Mouse (Mus musculus): ENCODE measurements around the gene Pkn3. TPM values are rescaled to one million over a fixed set of nuclear protein-coding genes. Genes with fewer than 3 reads are reported as not detected.
"Not testable (repeated sequence)": the region's sequence is repeated elsewhere in the genome, so short reads cannot be mapped to it uniquely, and the experiment has no call there.

The Pkn3 gene
- polyA plus RNA-seq, 1 experiment from 2014 or later, result 8.2 TPM

GRCm38 (mm10) chr2:30048699-30049388, 28.6 kb upstream of the Pkn3 start, which contains the start of gene Wdr34:
Wdr34 (minus strand) TSS chr2:30048881.
- TF ChIP-seq CTCF (IDR thresholded peaks at IDR 0.05), result no peak
- POLR2A ChIA-PET, result no interaction called here
- peak; percentile 69 for ATAC-seq
- in situ Hi-C loops (cut with MboI; ENCODE audit: low pct_unique_long_range_greater_than_20kb), result loop anchor here (5.0 kb wide), 1 partner anchor 48 kb away; no protein-coding TSS in a partner anchor
- H3K27me3 ChIP-seq, result no peaks in the 10 kb centered on the region
- DNase-seq (ENCODE audit: low read depth, low spot score), result peak; percentile 83
- CTCF ChIA-PET, result interaction anchor here (1.2 kb wide), 1 partner anchor 14 kb away, joined by 3 read pairs; no protein-coding TSS in a partner anchor

- TF ChIP-seq CTCF (IDR thresholded peaks at IDR 0.05), result no peak
- no peak for ATAC-seq
- in situ Hi-C loops (cut with MboI; ENCODE audit: low pct_unique_long_range_greater_than_20kb), result loop anchor here (5.0 kb wide), 1 partner anchor 47 kb away; no protein-coding TSS in a partner anchor
- H3K27me3 ChIP-seq, result no peaks in the 10 kb centered on the region
- ChIA-PET CTCF (interaction anchor here (1.2 kb wide), 1 partner anchor 13 kb away, joined by 3 read pairs; no protein-coding TSS in a partner anchor), POLR2A (no interaction called here)
- DNase-seq (ENCODE audit: low read depth, low spot score), result no peak
Measured at GRCm38 (mm10) chr2:30049831-30050230, 27.7 kb upstream of the Pkn3 start.

GRCm38 (mm10) chr2:30051992-30052761, 25.3 kb upstream of the Pkn3 start:
- DNase-seq (ENCODE audit: low read depth, low spot score) (no peak), ATAC-seq (no peak)
- no peaks in the 10 kb centered on the region for H3K27me3 ChIP-seq
- in situ Hi-C loops (cut with MboI; ENCODE audit: low pct_unique_long_range_greater_than_20kb), result no loop called here
- ChIA-PET POLR2A (interaction anchor here (0.6 kb wide), 1 partner anchor 13 kb away, joined by 5 read pairs; no protein-coding TSS in a partner anchor), CTCF (no interaction called here)
- TF ChIP-seq CTCF (IDR thresholded peaks at IDR 0.05), result peak; percentile 51

- DNase-seq (ENCODE audit: low read depth, low spot score); ATAC-seq; H3K27me3 ChIP-seq; in situ Hi-C loops (cut with MboI; ENCODE audit: low pct_unique_long_range_greater_than_20kb); CTCF ChIA-PET: not testable (repeated sequence)
- POLR2A ChIA-PET, result interaction anchor here (0.6 kb wide), 1 partner anchor 10 kb away, joined by 3 read pairs; no protein-coding TSS in a partner anchor
Measured at GRCm38 (mm10) chr2:30055310-30055709, 22.2 kb upstream of the Pkn3 start.

GRCm38 (mm10) chr2:30056736-30057135, 20.7 kb upstream of the Pkn3 start:
- no peaks in the 10 kb centered on the region for H3K27me3 ChIP-seq
- in situ Hi-C loops (cut with MboI; ENCODE audit: low pct_unique_long_range_greater_than_20kb), result no loop called here
- no peak for ATAC-seq
- DNase-seq (ENCODE audit: low read depth, low spot score), result no peak
- TF ChIP-seq CTCF (IDR thresholded peaks at IDR 0.05), result no peak
- POLR2A ChIA-PET, result no interaction called here
- CTCF ChIA-PET, result interaction anchor here (1.6 kb wide), 1 partner anchor 25 kb away, joined by 5 read pairs; no protein-coding TSS in a partner anchor

- no peak for TF ChIP-seq CTCF (IDR thresholded peaks at IDR 0.05)
- no peaks in the 10 kb centered on the region for H3K27me3 ChIP-seq
- DNase-seq (ENCODE audit: low read depth, low spot score) (no peak), ATAC-seq (no peak)
- in situ Hi-C loops (cut with MboI; ENCODE audit: low pct_unique_long_range_greater_than_20kb), result no loop called here
- ChIA-PET CTCF (interaction anchor here (1.6 kb wide), 1 partner anchor 26 kb away, joined by 5 read pairs; no protein-coding TSS in a partner anchor), POLR2A (no interaction called here)
Measured at GRCm38 (mm10) chr2:30057223-30057904, 20.1 kb upstream of the Pkn3 start, which contains the start of gene Set. Set (plus strand) TSS chr2:30057378.

- DNase-seq (ENCODE audit: low read depth, low spot score), result no peak
- in situ Hi-C loops (cut with MboI; ENCODE audit: low pct_unique_long_range_greater_than_20kb), result no loop called here
- no peak for ATAC-seq
- no peaks in the 10 kb centered on the region for H3K27me3 ChIP-seq
- CTCF ChIA-PET, result no interaction called here
- TF ChIP-seq CTCF (IDR thresholded peaks at IDR 0.05), result no peak
- POLR2A ChIA-PET, result no interaction called here
Measured at GRCm38 (mm10) chr2:30058418-30058817, 19.1 kb upstream of the Pkn3 start.

- DNase-seq (ENCODE audit: low read depth, low spot score), result no peak
- no peak for ATAC-seq
- POLR2A ChIA-PET, result no interaction called here
- in situ Hi-C loops (cut with MboI; ENCODE audit: low pct_unique_long_range_greater_than_20kb), result no loop called here
- CTCF ChIA-PET, result no interaction called here
- H3K27me3 ChIP-seq, result no peaks in the 10 kb centered on the region
- no peak for TF ChIP-seq CTCF (IDR thresholded peaks at IDR 0.05)
Measured at GRCm38 (mm10) chr2:30061215-30062166, 16.0 kb upstream of the Pkn3 start.

- H3K27me3 ChIP-seq, result no peaks in the 10 kb centered on the region
- ChIA-PET CTCF (interaction anchor here (1.0 to 1.5 kb wide), 2 partner anchors 13 to 15 kb away, joined by 3 read pairs; partner anchors contain the start of genes Pkn3 and Wdr34), POLR2A (interaction anchor here (0.9 to 1.5 kb wide), 3 partner anchors 12 to 71 kb away, joined by 3 to 5 read pairs (median 4); partner anchors contain the start of gene Tbc1d13)
- in situ Hi-C loops (cut with MboI; ENCODE audit: low pct_unique_long_range_greater_than_20kb), result no loop called here
- no peak for DNase-seq (ENCODE audit: low read depth, low spot score)
- TF ChIP-seq CTCF (IDR thresholded peaks at IDR 0.05), result no peak
- peak; percentile 12 for ATAC-seq
Measured at GRCm38 (mm10) chr2:30062249-30063093, 15.0 kb upstream of the Pkn3 start.

All from Patski (cell line).